Mouse (Mus musculus): ENCODE data around the gene Dennd2d. TPM values are rescaled to one million over a fixed set of nuclear protein-coding genes. Genes with fewer than 3 reads are reported as not detected.

Dennd2d gene
- polyA plus RNA-seq, 1 experiment from 2014 or later = 0.95 TPM

GRCm38 (mm10) chr3:106493202-106493601, 11.0 kb downstream of the Dennd2d start:
- no peak for ATAC-seq (replicated peaks; ENCODE audit: low FRiP score)
- no peak overlapping the region for H3K9ac ChIP-seq (ENCODE audit: low read length)
- H3K4me2 ChIP-seq (ENCODE audit: low read depth, low read length, severe bottlenecking) = no peak overlapping the region
- DNase-seq (ENCODE audit: low spot score) = no peak
- H3K27ac ChIP-seq (ENCODE audit: low read depth, low read length) = no peak overlapping the region
- H3K4me3 ChIP-seq (ENCODE audit: low read depth, low read length) = no peak overlapping the region
- no peaks in the 10 kb centered on the region for H3K36me3 ChIP-seq (ENCODE audit: control insufficient read depth, insufficient read depth, low read length)
- H3K4me1 ChIP-seq (replicated peaks; ENCODE audit: control insufficient read depth, insufficient read depth, low read length) = no peaks in the 10 kb centered on the region
- no peaks in the 10 kb centered on the region for H3K9me3 ChIP-seq (ENCODE audit: control insufficient read depth, low read length)
- no peaks in the 10 kb centered on the region for H3K27me3 ChIP-seq (ENCODE audit: control insufficient read depth, insufficient read depth, low read length)
- WGBS = 91% methylated on average over 8 of the region's 8 CpGs

GRCm38 (mm10) chr3:106493882-106494281, 11.7 kb downstream of the Dennd2d start:
- H3K27ac ChIP-seq (ENCODE audit: low read depth, low read length) = no peak overlapping the region
- no peak overlapping the region for H3K4me3 ChIP-seq (ENCODE audit: low read depth, low read length)
- no peak overlapping the region for H3K9ac ChIP-seq (ENCODE audit: low read length)
- DNase-seq (ENCODE audit: low spot score) = no peak
- H3K9me3 ChIP-seq (ENCODE audit: control insufficient read depth, low read length) = no peaks in the 10 kb centered on the region
- WGBS = 83% methylated on average over 3 of the region's 3 CpGs
- no peaks in the 10 kb centered on the region for H3K27me3 ChIP-seq (ENCODE audit: control insufficient read depth, insufficient read depth, low read length)
- no peaks in the 10 kb centered on the region for H3K36me3 ChIP-seq (ENCODE audit: control insufficient read depth, insufficient read depth, low read length)
- H3K4me2 ChIP-seq (ENCODE audit: low read depth, low read length, severe bottlenecking) = no peak overlapping the region
- no peaks in the 10 kb centered on the region for H3K4me1 ChIP-seq (replicated peaks; ENCODE audit: control insufficient read depth, insufficient read depth, low read length)
- no peak for ATAC-seq (replicated peaks; ENCODE audit: low FRiP score)

- no peak for ATAC-seq (replicated peaks; ENCODE audit: low FRiP score)
- H3K4me3 ChIP-seq (ENCODE audit: low read depth, low read length) = no peak overlapping the region
- 91% methylated on average over 1 of the region's 1 CpGs for WGBS
- H3K36me3 ChIP-seq (ENCODE audit: control insufficient read depth, insufficient read depth, low read length) = no peaks in the 10 kb centered on the region
- DNase-seq (ENCODE audit: low spot score) = no peak
- no peaks in the 10 kb centered on the region for H3K4me1 ChIP-seq (replicated peaks; ENCODE audit: control insufficient read depth, insufficient read depth, low read length)
- no peak overlapping the region for H3K27ac ChIP-seq (ENCODE audit: low read depth, low read length)
- no peak overlapping the region for H3K4me2 ChIP-seq (ENCODE audit: low read depth, low read length, severe bottlenecking)
- no peak overlapping the region for H3K9ac ChIP-seq (ENCODE audit: low read length)
- no peaks in the 10 kb centered on the region for H3K9me3 ChIP-seq (ENCODE audit: control insufficient read depth, low read length)
- H3K27me3 ChIP-seq (ENCODE audit: control insufficient read depth, insufficient read depth, low read length) = no peaks in the 10 kb centered on the region
These were observed 12.3 kb downstream of the Dennd2d start for GRCm38 (mm10) chr3:106494417-106494950.

GRCm38 (mm10) chr3:106495346-106496044, 13.3 kb downstream of the Dennd2d start:
- no peak overlapping the region for H3K4me3 ChIP-seq (ENCODE audit: low read depth, low read length)
- ATAC-seq (replicated peaks; ENCODE audit: low FRiP score) (no peak), DNase-seq (ENCODE audit: low spot score) (no peak)
- H3K27ac ChIP-seq (ENCODE audit: low read depth, low read length) = no peak overlapping the region
- no peaks in the 10 kb centered on the region for H3K9me3 ChIP-seq (ENCODE audit: control insufficient read depth, low read length)
- no peaks in the 10 kb centered on the region for H3K27me3 ChIP-seq (ENCODE audit: control insufficient read depth, insufficient read depth, low read length)
- no peak overlapping the region for H3K9ac ChIP-seq (ENCODE audit: low read length)
- no peak overlapping the region for H3K4me2 ChIP-seq (ENCODE audit: low read depth, low read length, severe bottlenecking)
- WGBS = 90% methylated on average over 1 of the region's 1 CpGs
- no peaks in the 10 kb centered on the region for H3K4me1 ChIP-seq (replicated peaks; ENCODE audit: control insufficient read depth, insufficient read depth, low read length)
- no peaks in the 10 kb centered on the region for H3K36me3 ChIP-seq (ENCODE audit: control insufficient read depth, insufficient read depth, low read length)

GRCm38 (mm10) chr3:106496045-106496721, 14.0 kb downstream of the Dennd2d start:
- H3K4me3 ChIP-seq (ENCODE audit: low read depth, low read length) = no peak overlapping the region
- H3K4me1 ChIP-seq (replicated peaks; ENCODE audit: control insufficient read depth, insufficient read depth, low read length) = no peaks in the 10 kb centered on the region
- whole genome bisulfite sequencing = 84% methylated on average over 4 of the region's 4 CpGs
- no peaks in the 10 kb centered on the region for H3K36me3 ChIP-seq (ENCODE audit: control insufficient read depth, insufficient read depth, low read length)
- no peak overlapping the region for H3K9ac ChIP-seq (ENCODE audit: low read length)
- no peak for ATAC-seq (replicated peaks; ENCODE audit: low FRiP score)
- no peaks in the 10 kb centered on the region for H3K27me3 ChIP-seq (ENCODE audit: control insufficient read depth, insufficient read depth, low read length)
- H3K4me2 ChIP-seq (ENCODE audit: low read depth, low read length, severe bottlenecking) = no peak overlapping the region
- no peak overlapping the region for H3K27ac ChIP-seq (ENCODE audit: low read depth, low read length)
- no peaks in the 10 kb centered on the region for H3K9me3 ChIP-seq (ENCODE audit: control insufficient read depth, low read length)
- DNase-seq (ENCODE audit: low spot score) = no peak

GRCm38 (mm10) chr3:106496996-106497395, 14.8 kb downstream of the Dennd2d start:
- no peak overlapping the region for H3K9ac ChIP-seq (ENCODE audit: low read length)
- no peak for ATAC-seq (replicated peaks; ENCODE audit: low FRiP score)
- no peaks in the 10 kb centered on the region for H3K9me3 ChIP-seq (ENCODE audit: control insufficient read depth, low read length)
- no peaks in the 10 kb centered on the region for H3K4me1 ChIP-seq (replicated peaks; ENCODE audit: control insufficient read depth, insufficient read depth, low read length)
- no peak for DNase-seq (ENCODE audit: low spot score)
- H3K27ac ChIP-seq (ENCODE audit: low read depth, low read length) = no peak overlapping the region
- H3K27me3 ChIP-seq (ENCODE audit: control insufficient read depth, insufficient read depth, low read length) = no peaks in the 10 kb centered on the region
- H3K4me2 ChIP-seq (ENCODE audit: low read depth, low read length, severe bottlenecking) = no peak overlapping the region
- no peaks in the 10 kb centered on the region for H3K36me3 ChIP-seq (ENCODE audit: control insufficient read depth, insufficient read depth, low read length)
- 84% methylated on average over 3 of the region's 3 CpGs for WGBS
- H3K4me3 ChIP-seq (ENCODE audit: low read depth, low read length) = no peak overlapping the region

GRCm38 (mm10) chr3:106500510-106500909, 18.3 kb downstream of the Dennd2d start:
- no peak for ATAC-seq (replicated peaks; ENCODE audit: low FRiP score)
- no peak overlapping the region for H3K27ac ChIP-seq (ENCODE audit: low read depth, low read length)
- no peak for DNase-seq (ENCODE audit: low spot score)
- no peaks in the 10 kb centered on the region for H3K4me1 ChIP-seq (replicated peaks; ENCODE audit: control insufficient read depth, insufficient read depth, low read length)
- H3K36me3 ChIP-seq (ENCODE audit: control insufficient read depth, insufficient read depth, low read length) = no peaks in the 10 kb centered on the region
- H3K9ac ChIP-seq (ENCODE audit: low read length) = no peak overlapping the region
- 88% methylated on average over 2 of the region's 2 CpGs for WGBS
- no peak overlapping the region for H3K4me3 ChIP-seq (ENCODE audit: low read depth, low read length)
- no peaks in the 10 kb centered on the region for H3K9me3 ChIP-seq (ENCODE audit: control insufficient read depth, low read length)
- H3K27me3 ChIP-seq (ENCODE audit: control insufficient read depth, insufficient read depth, low read length) = no peaks in the 10 kb centered on the region
- no peak overlapping the region for H3K4me2 ChIP-seq (ENCODE audit: low read depth, low read length, severe bottlenecking)

GRCm38 (mm10) chr3:106502892-106503291, 20.7 kb downstream of the Dennd2d start:
- 98% methylated on average over 2 of the region's 2 CpGs for WGBS

More at GRCm38 (mm10) chr3:106502892-106503291, 20.7 kb downstream of the Dennd2d start:
- no peaks in the 10 kb centered on the region for H3K36me3 ChIP-seq (ENCODE audit: control insufficient read depth, insufficient read depth, low read length)
- no peak for DNase-seq (ENCODE audit: low spot score)
- no peak overlapping the region for H3K9ac ChIP-seq (ENCODE audit: low read length)
- H3K27me3 ChIP-seq (ENCODE audit: control insufficient read depth, insufficient read depth, low read length) = no peaks in the 10 kb centered on the region
- no peak for ATAC-seq (replicated peaks; ENCODE audit: low FRiP score)
- H3K4me3 ChIP-seq (ENCODE audit: low read depth, low read length) = no peak overlapping the region
- no peak overlapping the region for H3K27ac ChIP-seq (ENCODE audit: low read depth, low read length)
- H3K4me1 ChIP-seq (replicated peaks; ENCODE audit: control insufficient read depth, insufficient read depth, low read length) = no peaks in the 10 kb centered on the region
- H3K9me3 ChIP-seq (ENCODE audit: control insufficient read depth, low read length) = no peaks in the 10 kb centered on the region
- no peak overlapping the region for H3K4me2 ChIP-seq (ENCODE audit: low read depth, low read length, severe bottlenecking)
